Mouse (Mus musculus): ENCODE results near the gene Dscam. TPM values are rescaled to one million over a fixed set of nuclear protein-coding genes. Genes with fewer than 3 reads are reported as not detected.

The Dscam gene
- total and polyA plus RNA-seq, 3 experiments, result 0.01 TPM; not detected in 2

DNA sequence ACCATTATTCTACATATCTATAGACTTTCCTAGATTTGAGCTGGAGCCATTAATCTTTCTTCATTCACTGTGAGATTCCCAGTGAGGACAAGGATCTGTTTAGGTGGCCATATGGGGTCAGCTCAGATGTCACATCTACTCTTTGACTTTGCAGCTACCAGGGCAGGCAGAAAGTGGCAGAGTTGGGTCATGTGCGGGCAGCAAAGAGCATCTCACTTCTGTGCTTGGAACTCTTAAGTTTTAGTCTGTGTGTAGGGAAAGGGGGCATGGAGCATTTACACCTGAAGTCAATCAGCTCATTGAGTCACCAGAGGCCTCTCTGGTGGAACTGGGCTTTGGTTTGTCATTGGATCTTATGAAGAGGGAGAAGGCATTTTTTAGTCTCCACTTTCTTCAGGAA, 612.2 kb downstream of the Dscam start:
- DNase-seq, result no peak

DNA sequence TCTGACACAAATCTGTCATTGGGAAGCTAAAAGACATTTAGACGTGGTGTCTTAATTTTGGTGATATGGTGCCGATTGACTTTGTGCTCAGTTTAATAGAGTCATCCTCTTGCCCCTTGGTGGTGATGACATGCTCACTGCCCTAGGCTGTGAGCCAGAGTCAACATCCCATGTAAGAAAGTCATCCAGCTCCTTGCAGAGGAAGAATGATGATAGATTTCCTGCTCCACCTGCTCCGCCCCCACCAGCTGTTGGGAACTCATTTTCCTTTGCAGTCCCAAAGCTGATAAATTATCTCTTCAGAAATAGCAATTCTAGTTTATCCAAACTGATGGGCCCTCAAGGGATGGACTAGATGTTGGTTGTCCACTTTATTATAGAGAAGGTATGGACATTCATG, 613.9 kb downstream of the Dscam start:
- no peak for DNase-seq

GRCm38 (mm10) chr16:96555412-96555811, 615.1 kb downstream of the Dscam start:
- no peak for DNase-seq

DNA sequence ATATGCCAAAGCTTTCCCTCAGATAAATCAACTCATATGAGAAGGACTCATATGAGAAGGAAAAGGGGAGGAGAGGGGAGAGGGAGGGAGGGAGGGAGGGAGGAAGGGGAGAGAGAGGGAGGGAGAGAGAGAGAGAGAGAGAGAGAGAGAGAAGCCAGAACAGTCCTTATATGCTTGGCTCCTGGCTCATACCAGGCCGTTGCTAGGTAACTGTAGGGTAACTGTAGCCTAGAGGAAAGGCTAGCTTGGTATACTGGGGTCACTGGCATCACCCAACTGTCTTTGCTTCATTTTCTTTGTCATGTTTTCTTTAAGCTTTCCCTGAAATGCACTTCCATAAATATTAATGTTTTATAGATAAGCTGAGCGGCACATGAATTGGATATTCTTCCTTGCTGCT, 617.9 kb downstream of the Dscam start:
- DNase-seq, result no peak

DNA sequence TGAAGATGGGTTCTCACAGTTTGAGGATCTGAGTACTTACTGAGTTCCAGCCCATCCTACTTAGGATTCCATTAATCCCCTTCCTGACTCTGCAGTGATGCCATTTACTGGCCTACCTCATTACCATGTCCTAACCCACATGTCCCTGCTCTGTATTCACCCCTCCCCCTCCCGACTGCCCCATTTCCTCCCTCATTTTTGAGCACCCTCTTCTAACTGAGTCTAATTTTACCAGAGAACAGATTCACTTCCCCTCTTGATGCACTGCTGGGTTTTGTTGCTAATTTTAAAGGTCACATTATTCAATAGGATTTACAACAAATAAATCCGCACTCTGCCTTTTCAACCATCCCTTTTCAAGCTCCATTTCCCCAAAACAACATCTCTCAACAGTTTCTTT, 629.5 kb downstream of the Dscam start:
- DNase-seq, result no peak

Other genes with a start within 250 kb of the Dscam start
- 10 to 100 TPM; 13.4 to 26.0 TPM for gene Bace2, start 186.0 kb upstream of the Dscam start, total RNA-seq (2021)
- 3.5 and 4.6 TPM in 2 replicates for gene Bace2, start 186.0 kb upstream of the Dscam start, polyA plus RNA-seq (2012; rRNA removed)